Mouse (Mus musculus) erythroblast, embryonic 14.5 days (primary cell): ENCODE measurements around the gene Atad2b.

ENCODE experiments used
- GATA1 ChIP-seq: IDR thresholded peaks from 2 replicates; pipeline ENCODE4 v1.6.1; 2012; ENCODE audit warnings: low read length, inconsistent platforms, mixed read lengths
- TAL1 ChIP-seq: IDR thresholded peaks from 3 replicates; pipeline ENCODE4 v1.6.1; 2012; ENCODE audit warnings: low read length, inconsistent platforms, mixed read lengths

GRCm38 (mm10) chr12:5048104-5048503, 131.0 kb downstream of the Atad2b start:
- TF ChIP-seq TAL1 (no peak), GATA1 (no peak)
